ENCODE assay signal across 27 mouse cellular contexts in genomic region chr7:99990990-99991707, GRCm38 (mm10). TPM values are rescaled to one million over a fixed set of nuclear protein-coding genes. Genes with fewer than 3 reads are reported as not detected.
"Had no signal": no experiment of that assay in that cellular context is flagged by ENCODE, and none has a peak within 500 bp of the region (broad histone marks: within the 10 kb centered on the region; RNA-seq: fewer than 3 reads in every experiment).

No protein-coding gene starts in this region.

- H3K4me2 ChIP-seq: kidney, embryonic 15.5 days; limb, embryonic 12.5 days had no signal

- H3K9ac ChIP-seq: heart, embryonic 12.5 days; hindbrain, embryonic 13.5 days; hindbrain, embryonic 15.5 days; kidney, embryonic 15.5 days; limb, embryonic 12.5 days had no signal

- H3K4me3 ChIP-seq: gastrocnemius, adult 2 months; heart, embryonic 10.5 days; heart, embryonic 12.5 days; hindbrain, embryonic 13.5 days; hindbrain, embryonic 15.5 days; kidney, embryonic 15.5 days; left cerebral cortex, adult 2 months; limb, embryonic 10.5 days; limb, embryonic 12.5 days had no signal

- H3K4me1 ChIP-seq: heart, embryonic 10.5 days; hindbrain, embryonic 13.5 days; hindbrain, embryonic 15.5 days; kidney, embryonic 15.5 days; limb, embryonic 12.5 days had no signal

- ATAC-seq: hindbrain, postnatal 0 days; intestine, embryonic 16.5 days had no signal

- H3K9me3 ChIP-seq: heart, embryonic 10.5 days; heart, embryonic 12.5 days; hindbrain, embryonic 13.5 days; hindbrain, embryonic 15.5 days; kidney, embryonic 15.5 days; limb, embryonic 10.5 days; limb, embryonic 12.5 days had no signal

- H3K36me3 ChIP-seq: heart, embryonic 10.5 days; heart, embryonic 12.5 days; hindbrain, embryonic 13.5 days; hindbrain, embryonic 15.5 days; kidney, embryonic 15.5 days; limb, embryonic 10.5 days; limb, embryonic 12.5 days had no signal

- H3K27me3 ChIP-seq: hindbrain, embryonic 13.5 days; hindbrain, embryonic 15.5 days; kidney, embryonic 15.5 days had no signal

- H3K27ac ChIP-seq: gastrocnemius, adult 2 months; heart, embryonic 10.5 days; hindbrain, embryonic 13.5 days; hindbrain, embryonic 15.5 days; hindbrain, postnatal 0 days; kidney, embryonic 15.5 days; kidney, postnatal 0 days; left cerebral cortex, adult 2 months; limb, embryonic 10.5 days; limb, embryonic 12.5 days had no signal

- DNase-seq: gastrocnemius, postnatal 10 days; gastrocnemius, postnatal 25 days; heart, postnatal 10 days; kidney, adult 11 months; kidney, adult 2 months; kidney, adult 9 months; kidney, postnatal 14 days; layer of hippocampus, adult 9-11 months; layer of hippocampus, postnatal 36 days had no signal

RNA-seq across cellular contexts. Expression of gene Chrdl2, which starts 14.8 kb away (rescaled TPM):
- total RNA-seq: granulocyte monocyte progenitor cell, adult 5-6 weeks; heart, adult 8-10 months; heart, postnatal 10 days; heart, postnatal 4 days; layer of hippocampus, adult 18-20 months had no signal
- polyA plus RNA-seq: heart, embryonic 16.5 days; hindbrain, embryonic 11.5 days had no signal
